Mouse (Mus musculus): ENCODE data around the gene Llgl2.

DNA sequence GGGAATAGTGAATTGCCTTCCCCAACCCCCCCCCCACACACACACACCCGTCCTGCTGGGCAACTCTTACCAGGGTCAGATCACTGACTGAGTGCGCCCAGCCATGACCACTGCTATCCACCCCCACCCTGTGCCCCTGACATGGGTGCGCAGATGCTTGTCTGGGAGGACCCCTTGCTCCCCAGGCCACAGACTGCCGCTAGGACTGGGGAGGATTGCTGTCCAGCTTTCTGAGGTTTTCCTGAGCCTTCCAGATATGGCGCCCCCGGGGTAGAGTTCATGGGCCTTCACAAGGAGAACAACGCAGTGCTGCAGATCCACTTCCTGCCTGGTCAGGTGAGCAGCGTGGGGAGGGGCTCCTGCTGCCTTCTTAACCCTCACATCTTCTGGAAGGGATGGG lies 20.4 kb downstream of the Llgl2 start:
- TF ChIP-seq CTCF (IDR thresholded peaks at IDR 0.05; ENCODE audit: extremely low read depth, insufficient read depth, insufficient read length, insufficient replicate concordance), result no peak
- no peak for TF ChIP-seq POLR2A (IDR thresholded peaks at IDR 0.05; ENCODE audit: low read depth, low read length)
